Mouse (Mus musculus) cerebellum, adult 8-10 months (tissue): Measurements from ENCODE around the gene Ndufa8.
A peak's percentile ranks its signal among the peaks of the same experiment; 100 is the strongest.

Experiments
- DNase-seq: peaks from one replicate; pipeline ENCODE4 v3.0.0; 2022

Ndufa8 gene

DNA sequence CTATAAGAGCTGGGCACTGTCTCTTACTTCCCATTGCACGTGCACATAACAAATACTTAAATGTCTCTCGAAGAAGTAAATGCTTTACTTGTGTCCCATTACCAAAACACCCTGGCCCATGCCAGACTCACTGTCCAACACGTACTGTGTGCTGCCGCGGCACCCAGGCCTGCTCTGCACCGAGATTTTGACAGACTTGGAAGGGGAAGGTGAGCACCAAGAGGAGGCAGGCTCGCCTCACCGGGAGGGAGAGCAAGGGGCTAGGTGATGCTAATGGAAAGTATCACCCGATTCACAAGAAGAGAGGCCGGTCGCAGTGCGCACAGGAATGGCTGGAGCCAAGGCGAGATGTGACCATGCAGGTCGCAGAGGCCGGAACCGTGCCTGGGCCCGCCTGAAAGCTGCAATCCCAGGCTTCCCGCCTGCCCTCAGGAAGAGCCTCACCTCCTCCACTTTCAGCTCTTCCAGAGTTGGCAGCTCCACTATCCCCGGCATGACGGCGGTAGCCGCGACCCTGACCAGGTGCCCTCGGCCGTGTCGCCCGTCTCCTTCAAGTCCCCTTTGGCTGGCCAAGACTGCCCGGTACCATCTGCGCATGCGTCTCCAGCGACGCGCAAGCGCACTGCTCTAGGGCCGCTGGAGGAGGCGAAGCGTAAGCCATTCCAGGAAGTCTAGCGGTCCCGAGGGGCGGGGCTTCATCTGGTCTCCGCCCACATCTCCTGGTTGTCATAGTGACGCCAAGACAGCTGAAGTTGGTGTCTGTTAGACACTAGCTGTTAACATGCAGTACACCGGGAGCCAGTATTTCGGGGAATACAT lies at the start of gene Ndufa8, which contains the start of gene Morn5:
TSS of gene Ndufa8 (minus strand) at position 659 of the 819 bp plus-strand sequence.
TSS of gene Morn5 (plus strand) at position 711 of the 819 bp plus-strand sequence.
- peak; percentile 98 for DNase-seq

DNA sequence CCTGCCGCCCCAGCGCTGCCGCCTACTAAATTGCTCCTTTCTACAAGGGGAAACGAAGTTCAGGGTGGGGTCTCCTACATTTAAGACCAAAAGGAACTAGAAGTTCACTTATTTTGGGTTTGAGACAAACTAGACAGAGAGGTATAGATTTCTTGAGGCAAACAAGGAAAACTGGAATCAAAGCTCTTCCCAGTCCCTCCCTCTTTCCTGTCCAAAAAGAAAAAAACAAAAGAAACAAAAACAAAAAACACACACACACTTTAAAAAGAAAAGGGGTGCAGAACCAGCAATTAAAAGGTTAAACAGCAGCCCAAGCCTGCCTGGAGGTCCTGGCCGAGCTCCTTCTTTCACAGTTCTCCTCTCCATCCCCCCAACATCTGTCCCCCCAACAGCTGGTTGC lies 48.8 kb upstream of the Ndufa8 start:
- no peak for DNase-seq

DNA sequence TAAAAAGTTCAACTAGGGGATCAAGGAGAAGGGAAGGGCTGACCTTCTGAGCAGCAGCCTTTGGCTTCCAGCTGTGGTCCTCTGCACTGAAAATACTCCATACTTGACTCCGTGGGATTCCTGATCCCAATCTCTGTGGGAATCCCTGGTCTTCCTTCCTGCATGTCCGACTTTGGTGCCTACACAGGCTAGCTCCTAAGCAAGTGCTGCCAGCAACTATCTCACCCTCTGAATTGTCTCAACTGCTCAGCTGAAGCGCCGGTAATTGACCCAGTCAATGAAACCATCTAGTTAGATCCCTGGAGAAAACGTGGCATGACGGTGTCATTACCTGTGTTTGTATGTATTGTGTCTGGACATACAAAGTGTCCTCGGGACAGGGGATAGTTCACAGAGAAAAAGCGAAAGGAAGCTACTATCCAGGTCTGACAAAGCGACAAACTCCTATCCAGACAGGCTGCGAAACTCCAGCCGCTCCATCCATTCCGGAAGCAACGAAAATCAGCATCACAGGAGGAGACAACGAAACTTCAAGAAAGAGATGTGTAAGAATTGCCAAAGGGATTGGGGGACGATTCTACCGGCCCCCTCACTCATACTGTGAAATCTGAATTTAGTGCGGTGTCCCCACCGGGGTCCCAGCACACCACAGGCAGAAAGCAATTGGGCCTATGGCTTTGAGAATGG lies 48.1 kb upstream of the Ndufa8 start:
- no peak for DNase-seq

DNA sequence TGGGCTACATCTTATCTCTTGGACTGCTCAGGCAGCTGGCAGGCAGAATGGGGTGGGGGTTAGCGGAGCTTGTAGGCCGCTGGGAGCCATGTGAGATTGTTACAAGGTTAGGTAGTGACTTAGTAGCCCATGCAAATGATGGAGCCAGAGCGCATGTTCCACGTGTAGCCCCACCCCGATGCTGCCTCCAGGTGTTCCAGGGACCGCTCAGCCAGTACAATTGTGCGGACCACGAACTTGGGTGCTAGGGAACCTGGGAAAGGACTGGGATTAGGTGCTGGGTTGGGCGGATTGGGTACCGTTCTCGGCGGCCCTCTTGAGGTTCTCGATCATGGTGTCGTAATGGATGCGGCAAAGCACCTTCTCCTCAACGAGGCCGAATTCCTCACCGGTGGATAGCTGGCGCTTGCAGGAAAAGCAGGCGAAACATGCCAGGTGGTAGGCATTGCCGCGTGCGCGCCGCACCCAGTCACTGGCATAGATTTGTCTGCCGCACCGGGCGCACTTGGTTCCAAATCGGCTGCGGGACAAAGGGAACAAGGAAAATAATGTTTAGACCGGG lies 44.8 kb upstream of the Ndufa8 start:
- no peak for DNase-seq

DNA sequence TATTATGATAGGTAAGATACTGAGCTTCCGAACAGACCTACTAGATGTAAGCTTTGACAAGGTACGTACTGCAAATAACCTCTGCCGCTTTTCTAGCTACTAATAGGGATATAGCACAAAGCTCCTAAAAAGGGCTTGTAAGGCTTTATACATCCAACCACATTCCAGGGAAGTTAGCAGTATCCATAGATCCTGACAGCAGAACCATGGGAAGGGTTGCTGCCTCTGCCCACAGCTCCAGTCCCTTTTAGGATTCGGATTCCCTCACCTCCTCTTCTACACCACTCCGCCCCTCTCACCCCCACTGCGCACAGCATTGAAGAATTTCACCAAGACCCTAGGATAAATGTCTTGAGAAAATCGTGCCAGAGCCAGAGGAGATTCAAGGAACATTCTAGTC lies 44.1 kb upstream of the Ndufa8 start:
- DNase-seq: no peak

DNA sequence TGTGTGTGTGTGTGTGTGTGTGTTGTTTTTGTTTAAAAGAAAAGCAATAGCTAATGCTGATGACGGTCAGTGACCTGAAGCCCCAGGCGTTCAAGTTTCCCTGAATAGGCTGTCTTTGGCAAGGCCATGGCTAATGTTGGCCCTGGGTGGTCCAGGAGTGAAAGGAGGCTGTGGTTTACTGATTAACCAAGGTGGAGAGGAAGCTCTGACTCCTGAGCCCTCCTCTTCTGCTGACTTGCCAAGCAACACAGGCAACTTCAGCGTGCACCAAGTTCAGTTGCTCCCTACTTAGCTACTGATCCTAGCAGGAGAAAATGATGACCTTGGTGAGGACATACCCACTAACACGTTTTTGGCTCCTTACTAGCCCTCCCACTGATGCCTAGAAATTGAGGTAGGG lies 43.5 kb upstream of the Ndufa8 start:
- DNase-seq: no peak

DNA sequence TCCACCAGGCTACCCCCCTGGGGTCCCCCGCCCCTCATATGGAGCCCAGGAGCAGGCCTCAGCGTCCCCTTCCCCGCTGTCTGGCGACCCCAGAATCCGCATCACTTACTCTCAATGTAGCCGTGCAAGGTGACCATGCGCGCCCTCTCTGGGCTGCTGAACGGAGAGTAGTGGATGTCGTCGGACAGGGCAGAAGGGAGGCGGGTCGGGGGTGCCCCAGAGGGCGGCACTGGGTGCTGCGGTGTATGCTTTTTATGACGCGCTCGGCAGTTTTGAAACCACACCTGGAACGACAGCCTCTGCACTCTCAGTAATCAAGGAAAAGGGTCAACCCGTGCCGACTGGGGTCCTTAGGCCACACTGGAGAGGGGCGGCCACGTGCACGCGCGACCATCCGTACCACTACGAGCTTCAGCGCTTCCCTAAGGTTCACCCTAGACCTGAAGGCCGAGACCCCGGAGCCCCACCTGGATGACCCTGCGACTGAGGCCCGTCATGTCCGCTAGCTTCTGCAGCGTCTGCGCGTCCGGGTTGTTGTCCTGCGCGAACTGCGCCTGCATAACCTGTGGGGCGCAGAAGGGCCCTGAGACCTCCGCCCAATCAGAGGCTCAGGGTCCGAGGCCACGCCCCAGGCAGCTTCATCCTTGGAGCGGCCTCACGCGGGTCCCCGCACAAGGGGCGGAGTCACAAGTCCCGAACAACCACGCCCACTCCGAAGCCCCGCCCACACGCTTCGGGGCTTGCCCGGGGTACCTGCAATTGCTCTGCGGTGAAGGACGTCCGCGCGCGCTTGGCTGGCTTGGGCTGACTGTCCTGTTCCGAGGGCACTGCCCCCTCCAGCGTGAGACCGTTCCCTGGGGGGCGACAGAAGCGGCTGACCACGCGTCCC lies 41.9 kb upstream of the Ndufa8 start:
- DNase-seq: no peak

DNA sequence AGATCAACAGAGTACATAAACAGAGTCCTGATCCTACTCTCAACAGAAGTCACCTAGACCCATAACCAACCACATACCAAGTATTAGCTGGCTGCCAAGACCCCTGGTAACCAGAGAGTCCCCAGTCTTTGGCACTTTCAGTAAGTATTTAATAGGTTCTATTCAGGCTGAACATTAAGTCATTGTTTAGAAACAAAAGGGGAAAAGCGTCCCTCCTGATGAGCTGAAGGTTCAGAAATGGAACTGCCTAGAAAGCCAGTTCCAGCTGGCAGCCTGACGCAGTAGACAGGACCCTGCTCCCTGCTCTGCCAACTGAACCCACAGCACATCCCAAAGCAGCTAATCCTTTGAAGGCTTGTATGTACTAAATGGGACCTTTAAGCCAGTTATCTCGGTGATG lies 40.0 kb upstream of the Ndufa8 start:
- no peak for DNase-seq

DNA sequence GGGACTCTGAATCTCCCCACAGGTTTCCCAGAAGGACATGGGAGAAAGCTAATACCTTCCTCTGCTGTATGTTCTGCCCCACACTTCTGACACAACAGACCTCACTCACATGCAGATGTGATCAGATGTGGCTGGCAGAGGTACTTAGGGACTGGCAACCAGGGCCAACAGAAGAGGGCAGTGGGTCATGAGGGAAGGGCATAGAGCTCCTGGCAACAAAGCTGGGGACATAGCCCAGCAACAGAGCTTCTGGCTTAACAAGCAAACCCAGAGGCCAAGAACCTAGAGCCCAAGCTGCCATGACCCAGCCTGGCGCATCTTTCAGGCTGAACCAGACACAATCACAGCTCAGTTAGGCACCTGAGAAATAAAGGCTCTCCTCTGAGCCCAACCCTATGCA lies 35.8 kb upstream of the Ndufa8 start:
- DNase-seq: no peak

DNA sequence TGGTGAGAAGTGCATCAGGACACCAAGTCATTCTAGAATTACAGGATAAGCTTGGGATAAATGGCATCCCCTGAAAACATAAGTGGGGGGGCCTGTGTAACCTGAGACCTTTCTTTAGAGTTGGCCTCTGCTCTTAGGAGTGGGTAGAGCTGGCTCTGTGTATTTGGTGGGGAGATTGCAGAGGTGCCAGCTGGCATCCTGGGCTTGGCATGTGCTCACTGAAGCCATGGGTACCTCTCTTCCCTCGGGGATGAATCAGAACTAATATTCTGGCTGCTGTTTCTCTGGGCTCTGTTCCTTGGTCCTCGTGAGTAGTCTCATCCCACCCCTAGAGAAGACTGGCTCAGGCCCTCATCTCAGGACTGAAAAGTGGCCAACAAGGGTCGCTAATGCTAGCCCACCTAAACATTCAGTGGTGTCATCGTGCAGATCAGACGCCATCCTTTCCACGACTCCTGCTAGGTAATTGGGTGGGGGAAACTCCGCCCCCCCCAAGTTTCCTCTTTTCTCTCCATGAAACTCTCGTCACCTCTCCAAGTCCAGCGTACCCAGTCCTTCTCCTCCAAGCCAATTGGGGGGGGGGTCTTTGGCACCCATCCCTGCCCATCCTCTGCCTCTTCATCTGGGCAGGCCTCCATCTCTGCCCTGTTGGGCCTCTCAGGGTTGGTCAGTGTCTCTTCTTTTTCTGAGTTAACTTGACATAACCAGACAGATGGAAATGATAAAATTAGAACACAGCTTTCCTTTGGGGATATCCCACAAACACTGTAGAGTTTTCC lies 33.8 kb upstream of the Ndufa8 start:
- DNase-seq: no peak

DNA sequence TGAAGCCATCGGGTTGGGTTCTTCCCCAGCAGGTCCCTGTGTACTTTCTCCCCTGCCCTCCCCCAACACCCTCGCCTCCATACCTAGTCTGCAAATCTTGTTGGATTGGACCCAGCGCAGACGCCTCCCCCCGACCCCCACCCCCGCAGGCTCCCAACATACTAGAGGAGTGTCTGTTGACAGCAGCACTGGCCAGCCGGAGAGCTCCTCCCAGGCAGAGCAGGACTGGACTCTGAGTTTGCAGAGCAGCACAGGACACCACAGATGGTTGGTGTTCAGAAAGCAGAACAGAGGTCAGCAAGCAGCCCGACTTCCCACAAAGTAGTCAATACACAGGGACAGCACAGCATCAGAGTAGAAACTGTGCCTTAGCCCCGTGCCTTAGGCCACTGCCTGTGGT lies 32.2 kb upstream of the Ndufa8 start:
- no peak for DNase-seq

DNA sequence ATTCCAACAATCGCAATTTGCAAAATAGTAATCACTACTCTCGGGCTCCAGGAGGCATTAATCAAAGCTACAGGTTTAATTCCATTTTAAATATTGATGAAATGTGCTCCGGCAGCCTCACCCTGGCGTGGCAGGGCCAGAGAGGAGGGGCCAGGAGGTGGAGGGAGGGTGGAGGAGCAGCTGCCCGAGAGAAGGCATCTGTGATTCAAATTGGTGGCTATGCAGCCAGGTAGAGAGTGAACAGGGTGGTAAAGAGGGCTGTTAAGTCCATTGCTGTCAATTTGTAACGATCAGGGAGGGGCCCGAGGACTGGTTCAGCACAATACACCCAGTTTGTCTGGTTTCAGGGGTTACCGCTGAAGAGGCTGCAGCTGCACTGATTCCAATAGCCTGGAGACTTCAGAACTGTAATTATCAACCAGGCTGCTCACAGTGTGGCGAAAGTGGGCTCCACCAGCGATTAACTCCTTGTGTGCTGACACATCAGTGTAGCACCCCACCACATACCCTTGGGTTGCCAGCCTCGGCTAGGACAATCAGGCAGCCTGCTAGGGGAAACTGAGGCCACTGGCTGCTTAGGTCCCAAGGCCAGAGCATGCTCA lies 28.1 kb upstream of the Ndufa8 start:
- DNase-seq: no peak

DNA sequence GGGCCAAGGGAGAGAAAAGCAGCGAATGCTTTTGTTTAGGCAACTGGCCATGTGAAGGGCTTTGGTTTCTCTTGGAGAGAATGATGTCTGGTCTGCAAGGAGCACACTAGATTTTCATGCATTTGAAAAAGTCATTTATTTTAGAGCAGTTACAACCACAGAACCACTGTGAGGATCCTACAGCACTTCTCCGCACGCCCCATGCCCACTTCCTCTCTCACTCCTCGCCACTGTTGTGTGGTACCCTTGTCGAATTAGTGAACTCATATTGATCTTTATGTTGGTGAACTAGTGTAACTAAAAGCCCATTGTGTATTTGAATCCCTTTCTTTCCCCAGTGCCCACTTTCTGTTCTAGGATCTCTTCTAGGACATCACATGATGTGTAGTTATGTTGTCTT lies 26.0 kb upstream of the Ndufa8 start:
- DNase-seq: no peak

DNA sequence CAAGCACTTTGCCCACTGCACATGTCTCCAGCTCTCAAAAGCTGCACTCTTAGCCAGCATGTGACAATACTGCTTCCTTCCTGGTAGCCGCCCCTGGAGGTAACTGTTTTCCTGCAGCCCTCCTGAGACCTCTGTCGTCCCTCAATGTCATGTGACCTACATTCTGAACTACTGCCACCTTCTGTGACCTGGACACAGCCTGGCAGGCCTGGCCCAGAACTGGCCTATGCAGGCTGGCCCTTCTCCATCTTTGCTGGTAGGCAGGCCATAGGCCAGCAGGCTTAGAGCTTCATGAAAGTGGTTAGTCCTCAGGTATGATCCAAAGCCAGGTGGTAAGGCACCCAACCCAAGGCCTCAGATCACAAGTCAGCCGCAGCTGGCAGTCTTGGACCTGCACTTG lies 24.6 kb upstream of the Ndufa8 start:
- no peak for DNase-seq

DNA sequence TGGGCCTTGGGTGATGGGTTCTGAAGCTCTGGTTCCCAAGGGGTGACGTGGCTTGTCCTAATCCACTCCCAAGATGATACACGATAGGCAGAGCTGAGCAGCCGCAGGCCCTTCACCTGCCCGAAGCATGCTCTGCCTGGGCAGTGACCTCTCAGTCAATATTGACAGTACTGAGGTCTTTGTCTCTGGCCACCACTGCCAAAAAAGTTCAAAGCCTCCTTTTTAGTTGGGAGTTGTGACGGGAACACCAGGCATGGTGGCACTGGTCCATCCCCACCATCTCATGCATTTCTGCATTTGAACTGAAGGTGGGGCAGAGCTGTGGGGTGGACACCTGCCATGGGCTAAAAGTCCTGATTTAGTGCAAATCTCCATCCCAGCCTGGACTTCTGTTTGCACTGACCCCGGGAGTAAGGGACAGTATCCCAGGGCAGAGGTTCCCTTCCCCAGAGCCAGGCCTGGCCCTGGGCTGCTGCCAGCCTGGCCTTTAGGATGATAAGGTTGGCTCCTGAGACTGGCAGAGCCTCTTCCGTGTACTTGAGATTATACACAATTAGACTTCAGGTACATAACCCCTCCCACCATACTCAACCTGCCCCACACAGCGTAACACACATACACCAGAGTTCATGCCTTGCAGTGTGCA lies 22.6 kb upstream of the Ndufa8 start:
- no peak for DNase-seq

DNA sequence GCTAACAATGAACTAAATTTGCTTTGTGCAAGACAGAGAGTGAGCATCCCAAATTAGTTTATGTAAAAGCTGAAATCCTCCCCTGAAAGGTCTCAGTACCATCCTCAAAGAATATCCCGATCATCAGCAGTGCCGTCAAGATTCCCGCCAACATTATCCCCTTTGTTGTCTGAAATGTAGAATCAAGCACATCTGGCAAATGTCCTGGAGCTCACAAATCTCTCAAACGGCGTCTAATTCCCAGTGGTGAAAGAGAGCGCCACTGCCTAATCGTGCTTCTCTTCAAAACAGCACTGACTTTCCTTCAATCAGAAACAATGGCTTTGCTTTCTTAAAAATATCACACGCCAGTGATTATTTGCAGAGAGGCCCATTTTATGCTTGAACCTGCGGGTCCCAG lies 17.9 kb upstream of the Ndufa8 start:
- DNase-seq: no peak

DNA sequence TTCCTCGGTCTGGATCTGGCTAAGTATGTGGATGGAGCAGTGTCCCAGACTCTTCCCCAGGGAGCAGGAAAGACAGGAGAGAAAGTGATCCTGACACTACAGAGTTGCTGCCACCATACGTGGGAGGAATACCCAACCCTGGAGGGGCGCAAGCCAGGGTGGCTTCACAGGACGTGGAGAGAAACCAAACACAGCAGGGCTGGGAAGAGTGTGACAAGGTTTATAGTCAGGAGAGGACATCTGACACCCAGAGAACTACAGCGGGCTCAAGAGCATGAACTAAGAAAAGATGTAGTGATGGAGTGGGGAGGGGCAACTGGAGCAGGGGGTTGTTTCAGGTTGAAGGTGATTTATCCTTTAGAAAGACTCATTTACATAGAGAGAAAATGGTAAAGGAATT lies 12.2 kb upstream of the Ndufa8 start:
- no peak for DNase-seq

DNA sequence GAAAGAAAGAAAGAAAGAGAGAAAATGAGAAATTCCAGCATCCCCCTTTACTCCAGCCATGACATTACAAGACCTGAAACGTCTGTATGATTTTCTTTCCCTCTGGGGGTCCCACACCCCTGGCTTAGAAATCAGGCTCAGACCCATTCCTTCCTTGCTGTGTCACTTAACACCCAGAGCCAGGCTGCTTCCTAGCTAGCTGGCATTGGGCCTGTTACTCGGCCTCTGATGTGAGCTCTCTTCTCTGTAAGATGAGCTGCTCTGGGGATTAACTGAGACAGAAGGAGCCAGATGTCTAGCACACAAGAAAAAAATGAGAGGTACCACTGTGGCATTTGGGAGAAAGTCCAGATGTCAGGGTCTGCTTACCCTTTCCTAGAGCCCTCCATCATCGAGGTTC lies 7.0 kb upstream of the Ndufa8 start:
- no peak for DNase-seq

DNA sequence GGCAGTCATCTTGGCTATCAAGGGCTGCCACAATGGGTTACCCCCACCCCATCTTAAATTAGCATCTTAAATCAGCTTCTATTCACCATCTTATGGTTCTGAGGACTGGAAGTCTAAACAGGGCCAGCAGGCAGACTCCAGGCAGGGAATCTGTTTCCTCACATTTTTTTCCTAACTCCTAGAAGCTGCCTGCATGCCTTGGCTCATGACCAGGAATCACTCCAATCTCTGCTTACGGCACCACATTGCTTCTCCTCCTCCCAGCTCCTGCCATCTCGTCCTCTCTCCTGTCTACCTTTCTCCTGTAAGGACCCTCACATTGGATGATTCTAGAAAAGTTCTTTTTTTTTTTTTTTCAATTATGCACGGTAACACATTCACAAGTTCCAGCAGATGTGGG lies 4.0 kb upstream of the Ndufa8 start:
- no peak for DNase-seq

DNA sequence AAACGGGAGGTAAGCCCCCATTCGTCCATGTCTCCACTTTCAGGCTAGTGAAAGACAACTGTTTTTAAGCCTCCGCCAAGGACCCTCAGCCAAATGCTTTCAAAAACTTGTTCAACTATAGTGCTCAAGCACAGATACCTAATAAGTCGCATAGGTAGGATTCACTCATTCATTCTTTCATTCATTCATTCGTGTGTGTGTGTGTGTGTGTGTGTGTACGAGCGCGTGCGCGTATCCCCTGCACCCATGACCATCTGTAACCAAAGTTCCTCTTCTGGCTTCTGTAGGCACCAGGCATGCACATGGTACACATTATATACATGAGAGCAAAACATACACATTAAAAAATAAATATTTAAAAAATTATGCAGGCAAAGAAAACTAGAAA lies 355 bp upstream of the Ndufa8 start:
- DNase-seq: no peak

DNA sequence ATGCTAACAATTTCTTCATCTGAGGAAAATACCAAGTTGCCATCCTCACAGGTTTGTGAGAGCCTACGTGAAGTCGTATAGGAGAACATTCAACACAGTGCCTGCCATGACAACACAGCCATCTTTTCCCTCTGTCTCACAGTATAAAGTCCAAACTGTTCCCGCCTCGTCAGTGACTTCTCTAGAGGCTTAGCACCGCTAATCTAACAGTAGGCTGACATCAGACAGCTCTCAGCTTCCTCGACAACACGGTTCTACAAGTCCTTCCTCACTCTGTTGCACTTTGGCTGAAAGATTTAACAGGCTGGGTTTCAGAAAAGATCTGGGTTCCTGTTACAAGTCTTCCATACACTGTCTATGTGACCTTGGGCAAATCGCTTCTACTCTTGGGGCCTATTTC lies 1.0 kb downstream of the Ndufa8 start:
- no peak for DNase-seq
